Mouse (Mus musculus) adrenal gland, postnatal 25 days (tissue): ENCODE data around the gene Ssh2. TPM values are rescaled to one million over a fixed set of nuclear protein-coding genes. Genes with fewer than 3 reads are reported as not detected.

Experiments
- DNase-seq: peaks from one replicate; pipeline ENCODE4 v3.0.0; 2021; ENCODE audit warnings: mixed read lengths
- long read RNA-seq: library from polyadenylated mRNA; stranded (forward); transcript quantifications from one replicate; pipeline ENCODE4 v2.0.0, GENCODE M21; 2021
- total RNA-seq: library from RNA; stranded (reverse); gene quantifications from 2 replicates; pipeline ENCODE4 v1.2.3, GENCODE M21; 2021

Ssh2 gene
- 17.5 and 19.8 TPM in 2 replicates for total RNA-seq
- long read RNA-seq, partial matches to known transcripts = 0 of 2 reads
- long read RNA-seq, other reads (novel, unspliced or antisense) = 2 of 2 reads

- DNase-seq = peak; percentile 86
Measured at GRCm38 (mm10) chr11:77215951-77216760, at the start of gene Ssh2. Gene Ssh2, plus strand, starts transcription at chr11:77216287.

GRCm38 (mm10) chr11:77173731-77174130, 42.4 kb upstream of the Ssh2 start:
- DNase-seq = no peak

GRCm38 (mm10) chr11:77174531-77174930, 41.6 kb upstream of the Ssh2 start:
- no peak for DNase-seq

- DNase-seq = no peak
Measured at GRCm38 (mm10) chr11:77179771-77180170, 36.3 kb upstream of the Ssh2 start.

- DNase-seq = no peak
Measured at GRCm38 (mm10) chr11:77180886-77181285, 35.2 kb upstream of the Ssh2 start.

GRCm38 (mm10) chr11:77181528-77181927, 34.6 kb upstream of the Ssh2 start:
- no peak for DNase-seq

- no peak for DNase-seq
Measured at GRCm38 (mm10) chr11:77182041-77182440, 34.0 kb upstream of the Ssh2 start.

- no peak for DNase-seq
Measured at GRCm38 (mm10) chr11:77182616-77183015, 33.5 kb upstream of the Ssh2 start.

- DNase-seq = peak; percentile 10
Measured at GRCm38 (mm10) chr11:77184926-77185325, 31.2 kb upstream of the Ssh2 start.

GRCm38 (mm10) chr11:77188868-77189267, 27.2 kb upstream of the Ssh2 start, which contains the start of gene Efcab5:
Gene Efcab5, minus strand, starts transcription at chr11:77188968.
- no peak for DNase-seq

GRCm38 (mm10) chr11:77193410-77193809, 22.7 kb upstream of the Ssh2 start:
- no peak for DNase-seq

GRCm38 (mm10) chr11:77193941-77194553, 22.0 kb upstream of the Ssh2 start:
- DNase-seq = no peak

- no peak for DNase-seq
Measured at GRCm38 (mm10) chr11:77194762-77195161, 21.3 kb upstream of the Ssh2 start.

- no peak for DNase-seq
Measured at GRCm38 (mm10) chr11:77195360-77196109, 20.6 kb upstream of the Ssh2 start.

- DNase-seq = no peak
Measured at GRCm38 (mm10) chr11:77196181-77197143, 19.6 kb upstream of the Ssh2 start.

GRCm38 (mm10) chr11:77199636-77200035, 16.5 kb upstream of the Ssh2 start:
- no peak for DNase-seq

GRCm38 (mm10) chr11:77200703-77201102, 15.4 kb upstream of the Ssh2 start:
- DNase-seq = no peak

GRCm38 (mm10) chr11:77214142-77214692, 1.9 kb upstream of the Ssh2 start:
- DNase-seq = no peak

- DNase-seq = peak; percentile 12
Measured at GRCm38 (mm10) chr11:77214755-77215154, 1.3 kb upstream of the Ssh2 start.

GRCm38 (mm10) chr11:77215483-77215882, 604 bp upstream of the Ssh2 start:
- no peak for DNase-seq

GRCm38 (mm10) chr11:77216761-77217130, 659 bp downstream of the Ssh2 start:
- DNase-seq = no peak
